Mouse (Mus musculus) G1E (cell line): ENCODE data around the gene Cmah. TPM values are rescaled to one million over a fixed set of nuclear protein-coding genes. Genes with fewer than 3 reads are reported as not detected.

Experiments used
- ATAC-seq: 2 replicates; pipeline ENCODE4 v1.8.0; 2016; ENCODE audit warnings: mild to moderate bottlenecking; ENCODE audit not compliant: insufficient number of reproducible peaks, poor library complexity, low FRiP score, severe bottlenecking; ENCODE audit errors: extremely low read depth
- DNase-seq: peaks from one replicate; pipeline ENCODE4 v3.0.0; 2012; ENCODE audit warnings: low spot score
- H3K27me3 ChIP-seq: 2 replicates; pipeline ENCODE4 v1.6.1; 2012; ENCODE audit warnings: mild to moderate bottlenecking, low read length, inconsistent platforms; ENCODE audit not compliant: insufficient read depth
- H3K36me3 ChIP-seq: replicated peaks from 2 replicates; pipeline ENCODE3; 2012; ENCODE audit warnings: mild to moderate bottlenecking, inconsistent platforms
- H3K4me1 ChIP-seq: 2 replicates; pipeline ENCODE4 v1.6.1; 2012; ENCODE audit warnings: low read depth, low read length, inconsistent platforms, mixed read lengths; ENCODE audit not compliant: insufficient read depth
- H3K4me3 ChIP-seq: 2 replicates; pipeline ENCODE4 v1.5.1; 2012; ENCODE audit warnings: low read depth, mild to moderate bottlenecking, inconsistent platforms, low read length, moderate library complexity, mixed read lengths
- H3K9me3 ChIP-seq: replicated peaks from 2 replicates; pipeline ENCODE4 v1.6.1; 2012; ENCODE audit warnings: inconsistent platforms
- CTCF ChIP-seq: IDR thresholded peaks from 2 replicates; pipeline ENCODE4 v1.5.1; 2012; ENCODE audit warnings: low read depth, low read length, inconsistent platforms, mixed read lengths
- GATA1 ChIP-seq: IDR thresholded peaks from 2 replicates; pipeline ENCODE4 v1.6.1; 2012; ENCODE audit warnings: borderline replicate concordance, low read length, inconsistent platforms, mixed read lengths
- GATA2 ChIP-seq: IDR thresholded peaks from 2 replicates; pipeline ENCODE4 v1.6.1; 2012; ENCODE audit warnings: low read depth, low read length, inconsistent platforms, borderline replicate concordance
- POLR2AphosphoS5 ChIP-seq: IDR thresholded peaks from 2 replicates; pipeline ENCODE4 v1.6.1; 2012; ENCODE audit warnings: low read depth, low read length, inconsistent platforms; ENCODE audit not compliant: insufficient replicate concordance
- TAL1 ChIP-seq: conservative IDR thresholded peaks from 2 replicates; pipeline ENCODE4 v1.6.1; 2012; ENCODE audit warnings: low read depth, low read length, inconsistent platforms, mixed read lengths
- polyA plus RNA-seq: library from polyadenylated mRNA; stranded (reverse); fragments of >175 nt; gene quantifications from 2 replicates; pipeline ENCODE4 v1.2.3, GENCODE M21; 2012
- total RNA-seq, 2 experiments: library from RNA; stranded (forward) in 1 of 2; stranded (reverse) in 1 of 2; fragments of 200-1000 nt in 1 of 2; fragments of >200 nt in 1 of 2; fragmentation: Nextera tagmentation in 1 of 2; gene quantifications; 2 replicates each; pipeline ENCODE4 v1.2.3; 2014 to 2017

Cmah gene
- total and polyA plus RNA-seq, 3 experiments = 0.16 to 0.23 TPM; not detected in 1

DNA sequence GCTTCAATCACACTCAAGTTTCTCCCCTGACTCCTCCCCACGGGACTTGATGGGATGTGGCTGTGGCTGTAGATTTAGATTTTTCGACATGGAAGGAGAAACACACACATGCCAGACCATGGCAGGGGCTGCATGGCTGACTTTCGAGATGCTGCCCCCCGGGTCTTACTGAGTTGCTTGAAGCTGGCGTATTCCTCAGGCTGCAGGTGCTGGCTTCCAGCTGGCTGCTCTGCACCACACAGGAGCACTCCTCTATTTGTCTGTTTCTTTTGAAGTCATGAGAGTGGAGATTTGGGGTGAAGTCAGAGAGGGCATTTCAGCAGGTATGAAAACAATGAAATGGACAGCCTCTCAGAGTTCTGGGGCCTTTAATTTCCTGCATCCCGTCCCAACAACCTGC, 180.0 kb downstream of the Cmah start:
- Histone ChIP-seq H3K4me1 (no peaks in the 10 kb centered on the region), H3K27me3 (no peaks in the 10 kb centered on the region), H3K4me3 (no peak overlapping the region), H3K36me3 (no peaks in the 10 kb centered on the region), H3K9me3 (no peaks in the 10 kb centered on the region)
- no peak for DNase-seq
- ATAC-seq = no peak
- no peak for TF ChIP-seq GATA1

DNA sequence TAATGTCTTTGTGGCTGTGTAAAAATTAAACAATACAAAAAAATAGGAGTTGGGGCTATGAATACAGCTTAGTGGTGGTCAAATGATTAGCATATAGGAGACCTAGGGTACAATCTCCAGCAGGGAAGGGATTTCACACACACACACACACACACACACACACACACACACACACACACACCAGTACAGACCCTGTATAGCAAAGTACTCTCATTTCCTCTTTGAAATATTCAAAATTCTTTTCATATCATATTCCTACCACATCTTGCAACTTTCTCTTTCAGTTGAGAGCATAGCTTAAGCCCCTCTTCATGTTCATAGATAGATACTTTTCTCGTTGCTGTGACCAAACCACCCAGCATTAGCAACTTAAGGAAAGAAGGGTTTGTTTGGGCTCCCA, 181.7 kb downstream of the Cmah start:
- no peak overlapping the region for H3K4me3 ChIP-seq
- no peaks in the 10 kb centered on the region for H3K4me1 ChIP-seq
- H3K36me3 ChIP-seq = no peaks in the 10 kb centered on the region
- ATAC-seq (no peak), DNase-seq (no peak)
- H3K27me3 ChIP-seq = no peaks in the 10 kb centered on the region
- H3K9me3 ChIP-seq = no peaks in the 10 kb centered on the region
- TF ChIP-seq POLR2AphosphoS5 = no peak
- no peak for TF ChIP-seq GATA2
- no peak for TF ChIP-seq TAL1
- no peak for TF ChIP-seq GATA1
- TF ChIP-seq CTCF = no peak

DNA sequence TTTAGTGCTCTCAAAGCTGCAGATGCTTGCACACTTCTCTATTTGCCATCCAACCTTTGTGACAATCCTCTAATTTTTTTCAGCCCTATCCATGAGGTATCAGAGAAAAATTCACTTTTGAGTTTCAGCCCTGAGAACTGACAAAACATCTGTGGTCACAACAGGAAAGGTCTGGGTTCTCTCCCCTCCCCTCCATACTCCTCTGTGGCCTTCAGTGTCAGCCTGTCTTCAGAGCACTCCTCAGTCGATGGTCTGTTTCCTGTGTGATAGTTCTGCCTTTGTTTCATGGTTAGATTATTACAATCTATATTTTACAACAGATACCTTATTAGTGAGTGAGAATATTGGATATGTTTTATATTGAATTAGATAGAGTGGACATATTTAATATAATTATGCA, 184.2 kb downstream of the Cmah start:
- ATAC-seq = no peak
- TF ChIP-seq GATA1 = no peak
- TF ChIP-seq CTCF = no peak
- TF ChIP-seq POLR2AphosphoS5 = no peak
- TF ChIP-seq GATA2 = no peak
- no peak for TF ChIP-seq TAL1
- H3K36me3 ChIP-seq = no peaks in the 10 kb centered on the region

DNA sequence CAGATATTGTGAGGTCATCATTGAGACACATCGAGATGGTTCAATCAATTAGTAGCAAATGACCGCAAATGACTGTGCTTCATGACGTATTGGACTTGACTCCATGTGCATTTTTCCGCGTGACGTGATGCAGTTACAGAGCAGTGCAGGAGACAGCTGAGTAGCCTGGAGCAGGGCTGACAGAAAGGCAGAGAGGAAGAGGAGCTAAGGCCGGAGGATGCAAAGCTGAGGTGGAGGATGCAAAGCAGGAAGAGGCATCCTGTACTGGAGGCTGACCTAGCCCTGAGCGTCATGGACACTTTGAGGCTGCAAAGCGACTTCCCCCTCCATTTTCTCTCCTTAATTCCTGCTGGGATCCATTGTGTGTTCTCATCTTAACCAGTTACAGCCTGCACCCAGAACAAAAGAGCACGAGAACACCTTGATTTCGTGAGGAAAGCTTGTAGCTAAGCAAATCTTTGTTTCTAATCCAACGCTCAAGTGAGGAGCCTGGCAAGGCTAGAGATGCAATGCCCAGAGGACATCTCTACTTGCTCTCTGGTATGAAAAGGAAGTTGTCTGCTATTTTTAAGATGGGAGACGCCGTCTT, 184.8 kb downstream of the Cmah start:
- no peak for DNase-seq
- Histone ChIP-seq H3K27me3 (no peaks in the 10 kb centered on the region), H3K4me3 (no peak overlapping the region), H3K4me1 (no peaks in the 10 kb centered on the region), H3K9me3 (no peaks in the 10 kb centered on the region), H3K36me3 (no peaks in the 10 kb centered on the region)
- no peak for ATAC-seq
- TF ChIP-seq TAL1 (no peak), CTCF (no peak)

More for the DNA sequence above, 184.2 kb downstream of the Cmah start:
- Histone ChIP-seq H3K4me1 (no peaks in the 10 kb centered on the region), H3K27me3 (no peaks in the 10 kb centered on the region), H3K4me3 (no peak overlapping the region), H3K9me3 (no peaks in the 10 kb centered on the region)
- no peak for DNase-seq

DNA sequence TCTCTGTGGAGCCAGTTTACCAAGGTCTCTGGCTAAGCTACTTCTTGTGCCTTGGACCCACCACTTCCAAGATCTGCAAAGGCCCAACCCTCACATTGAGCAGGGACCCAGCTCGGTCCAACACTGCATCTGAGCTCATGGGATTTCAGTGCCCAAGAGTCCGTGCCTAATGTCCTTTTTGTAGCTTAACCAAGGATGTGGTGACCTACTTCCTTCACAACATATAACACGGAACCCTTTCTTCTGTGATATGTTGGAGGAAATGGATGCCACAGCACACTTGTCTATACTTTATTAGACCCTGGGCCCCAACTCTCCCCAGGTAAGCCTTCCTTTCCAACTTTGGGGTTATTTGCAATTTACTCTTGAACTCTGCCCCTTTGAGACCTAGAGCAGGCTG, 186.5 kb downstream of the Cmah start:
- Histone ChIP-seq H3K4me1 (no peaks in the 10 kb centered on the region), H3K4me3 (no peak overlapping the region), H3K9me3 (no peaks in the 10 kb centered on the region), H3K36me3 (no peaks in the 10 kb centered on the region), H3K27me3 (no peaks in the 10 kb centered on the region)
- ATAC-seq (no peak), DNase-seq (no peak)
- TF ChIP-seq CTCF (no peak), TAL1 (no peak)

DNA sequence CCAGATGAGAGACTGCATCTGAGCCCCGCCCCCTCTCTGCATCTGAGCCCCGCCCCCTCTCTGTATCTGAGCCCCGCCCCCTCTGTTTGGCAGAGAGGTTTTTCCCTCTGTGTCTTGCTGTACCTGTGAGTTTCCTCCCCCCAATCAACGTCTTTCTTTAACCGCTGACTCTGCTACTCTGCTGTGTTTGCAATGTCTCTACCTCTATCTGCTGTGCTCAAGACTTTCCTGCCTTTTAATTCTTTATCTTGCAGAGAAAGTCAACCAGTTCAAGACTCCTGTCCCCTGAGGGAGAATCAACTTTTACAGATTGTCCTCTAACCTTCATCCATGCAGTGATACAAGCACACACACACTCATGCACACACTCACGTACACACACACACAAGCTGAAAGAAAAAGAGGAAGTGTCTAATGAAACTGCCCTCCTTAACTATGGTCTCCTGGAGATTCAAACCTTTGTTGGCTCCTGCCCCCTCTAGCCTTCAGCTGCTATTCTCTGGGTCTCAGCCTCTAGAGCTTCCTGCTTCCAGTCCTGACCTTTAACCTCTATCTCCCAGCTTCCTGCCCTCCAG, 188.0 kb downstream of the Cmah start:
- H3K9me3 ChIP-seq = no peaks in the 10 kb centered on the region
- ATAC-seq = no peak
- no peak overlapping the region for H3K4me3 ChIP-seq
- no peaks in the 10 kb centered on the region for H3K36me3 ChIP-seq
- no peaks in the 10 kb centered on the region for H3K4me1 ChIP-seq
- DNase-seq = no peak
- TF ChIP-seq CTCF (no peak), POLR2AphosphoS5 (no peak), TAL1 (no peak), GATA1 (no peak), GATA2 (no peak)
- no peaks in the 10 kb centered on the region for H3K27me3 ChIP-seq

DNA sequence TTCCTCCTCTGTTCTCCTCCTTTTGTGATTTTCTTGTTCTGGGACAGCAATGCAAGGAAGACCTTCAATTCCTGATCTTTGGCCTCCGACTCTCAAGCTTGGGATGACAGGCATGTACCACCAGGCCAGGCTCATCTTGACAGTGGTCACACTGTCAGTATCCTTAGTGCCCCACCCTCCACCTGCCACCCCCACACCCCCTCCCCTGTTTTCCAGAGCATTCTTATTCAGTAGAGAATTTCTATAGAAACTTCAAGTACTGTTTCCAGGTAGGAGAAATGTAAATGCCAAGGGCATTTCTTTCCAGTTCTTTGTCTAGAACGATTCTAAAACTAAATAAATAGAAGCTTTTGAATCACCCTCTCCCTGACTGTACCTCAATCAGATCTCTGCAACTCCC, 190.6 kb downstream of the Cmah start:
- no peaks in the 10 kb centered on the region; the same call in 1 of the 2 replicates for H3K27me3 ChIP-seq
- DNase-seq (no peak), ATAC-seq (no peak)
- no peak overlapping the region for H3K4me3 ChIP-seq
- H3K9me3 ChIP-seq = no peaks in the 10 kb centered on the region
- TF ChIP-seq CTCF (no peak), GATA1 (no peak), POLR2AphosphoS5 (no peak), GATA2 (no peak), TAL1 (no peak)
- no peaks in the 10 kb centered on the region for H3K4me1 ChIP-seq
- no peaks in the 10 kb centered on the region for H3K36me3 ChIP-seq
